Mouse (Mus musculus): ENCODE results near the gene Pramef17.
"Not testable (repeated sequence)": the region's sequence is repeated elsewhere in the genome, so short reads cannot be mapped to it uniquely, and the experiment has no call there.

The Pramef17 gene

DNA sequence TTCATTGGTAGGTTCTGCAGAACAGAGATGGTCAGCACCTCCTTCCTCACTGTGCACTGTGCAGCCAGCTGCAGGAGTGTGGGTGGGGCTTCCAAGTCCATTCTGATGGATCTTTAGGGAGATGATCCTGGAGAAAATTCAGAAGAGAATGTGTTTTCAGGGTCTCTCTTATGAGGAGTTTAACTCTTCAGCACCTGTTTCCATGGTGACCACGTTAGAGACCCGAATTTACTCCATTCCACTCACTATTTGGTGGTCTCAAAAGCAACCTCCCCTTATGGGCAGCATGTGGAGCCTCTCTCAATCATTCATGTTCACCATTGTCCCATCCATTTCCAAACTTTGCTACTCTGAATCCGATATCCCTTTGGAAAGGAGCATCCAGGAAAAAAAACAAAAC, at the start of gene Pramef17:
Gene Pramef17, minus strand, starts transcription at position 101 of the 400 bp plus-strand sequence.
- not testable (repeated sequence) for DNase-seq (ENCODE audit: low spot score in 2 of 2)

DNA sequence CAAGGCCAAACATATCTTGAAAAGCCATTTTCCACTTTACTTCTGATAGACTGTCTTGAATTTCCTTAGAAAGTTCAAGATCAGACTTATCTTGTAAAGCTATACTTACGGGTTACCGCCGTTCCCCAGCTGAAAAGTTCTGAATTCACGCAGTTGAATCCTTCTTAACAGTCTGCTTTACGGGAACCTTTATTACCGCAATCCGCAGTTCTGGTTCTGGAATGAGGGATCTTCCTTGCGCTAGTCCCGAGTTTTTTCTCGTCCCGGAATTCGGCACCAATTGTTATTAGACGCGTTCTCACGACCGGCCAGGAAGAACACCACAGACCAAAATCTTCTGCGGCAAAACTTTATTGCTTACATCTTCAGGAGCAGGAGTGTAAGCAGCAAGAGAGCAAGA, 6.0 kb downstream of the Pramef17 start:
- peak; percentile 69 to 89 for DNase-seq (ENCODE audit: low spot score in 2 of 2)

DNA sequence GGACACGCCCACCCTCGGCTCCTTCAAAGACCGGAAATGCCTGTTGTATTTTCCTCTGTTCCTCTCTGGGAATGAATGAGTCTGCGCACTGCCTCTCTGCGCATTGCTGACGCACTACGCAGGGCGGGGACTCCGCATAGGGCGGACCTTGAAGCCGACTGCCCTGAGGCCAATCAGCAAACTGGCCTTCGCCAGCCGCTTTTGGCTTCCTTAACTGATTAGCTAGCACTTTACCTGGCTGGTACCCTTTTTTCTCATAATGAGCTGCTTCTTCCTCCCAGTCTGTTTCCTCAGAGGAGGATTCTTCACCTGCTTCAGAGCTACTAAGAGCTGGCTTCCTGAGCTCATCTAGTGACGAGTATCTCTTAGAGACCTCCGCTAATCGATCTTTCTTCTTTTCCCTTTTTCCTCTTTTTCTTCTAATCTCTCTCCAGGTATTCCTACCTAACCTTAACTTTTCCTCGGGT, 6.7 kb downstream of the Pramef17 start:
- DNase-seq (ENCODE audit: low spot score in 2 of 2) = peak; percentile 36 to 77

DNA sequence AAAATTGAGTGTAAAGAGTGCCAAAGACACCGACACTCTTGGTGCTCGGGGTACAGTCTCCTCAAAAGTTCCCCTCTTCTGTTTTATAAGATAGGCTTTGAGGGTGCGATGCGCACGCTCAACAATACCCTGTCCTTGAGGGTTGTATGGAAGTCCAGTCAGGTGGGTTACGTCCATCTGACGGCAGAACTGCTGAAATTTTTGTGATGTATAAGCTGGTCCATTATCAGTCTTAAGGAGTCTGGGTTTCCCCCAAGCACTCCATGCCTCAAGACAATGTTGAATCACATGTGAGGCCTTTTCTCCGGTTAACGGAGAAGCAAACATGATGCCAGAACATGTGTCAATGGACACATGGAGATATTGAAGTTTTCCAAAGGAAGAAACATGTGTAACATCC, 8.4 kb downstream of the Pramef17 start:
- peak; percentile 28 to 76 for DNase-seq (ENCODE audit: low spot score in 2 of 2)

DNA sequence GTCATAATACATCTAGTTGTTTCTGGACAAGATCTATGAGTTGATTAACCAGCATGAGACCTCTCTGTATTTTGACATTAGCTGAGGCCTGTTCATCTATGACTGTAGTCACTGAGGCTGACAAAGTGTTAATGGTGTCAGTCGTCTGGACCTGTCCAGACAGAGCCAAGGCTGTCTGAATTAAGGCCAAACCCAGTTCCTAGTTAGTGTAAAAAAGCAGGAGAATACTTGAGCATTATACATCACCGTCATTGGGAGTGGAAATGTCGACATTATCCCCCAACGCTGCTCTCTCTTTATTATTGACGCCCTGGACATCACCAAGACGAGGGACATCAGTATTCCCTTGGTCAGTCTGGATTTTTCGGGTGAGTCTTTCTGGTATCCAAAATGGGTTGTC, 9.0 kb downstream of the Pramef17 start:
- peak in 1 of 2 experiments; percentile 61 for DNase-seq (ENCODE audit: low spot score in 2 of 2)

DNA sequence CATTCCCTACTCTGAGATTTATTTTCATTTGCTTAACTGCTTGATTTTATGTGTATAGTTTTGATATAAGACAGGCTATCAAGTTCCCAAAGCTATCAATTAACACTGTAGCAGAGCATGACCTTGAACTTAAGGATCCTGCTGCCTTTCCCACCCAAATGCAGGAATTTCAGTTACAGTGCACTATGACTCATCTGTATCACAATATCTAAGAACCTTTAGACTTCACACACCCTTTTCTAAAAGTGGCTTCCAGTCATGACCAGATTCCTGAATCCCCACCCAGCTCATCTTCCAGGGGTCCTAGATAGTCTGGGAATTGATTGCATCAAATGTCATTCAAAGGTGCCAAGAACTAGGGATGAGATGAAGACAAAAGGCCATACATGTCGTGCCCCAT, 10.7 kb downstream of the Pramef17 start:
- DNase-seq (ENCODE audit: low spot score in 2 of 2) = not testable (repeated sequence)

DNA sequence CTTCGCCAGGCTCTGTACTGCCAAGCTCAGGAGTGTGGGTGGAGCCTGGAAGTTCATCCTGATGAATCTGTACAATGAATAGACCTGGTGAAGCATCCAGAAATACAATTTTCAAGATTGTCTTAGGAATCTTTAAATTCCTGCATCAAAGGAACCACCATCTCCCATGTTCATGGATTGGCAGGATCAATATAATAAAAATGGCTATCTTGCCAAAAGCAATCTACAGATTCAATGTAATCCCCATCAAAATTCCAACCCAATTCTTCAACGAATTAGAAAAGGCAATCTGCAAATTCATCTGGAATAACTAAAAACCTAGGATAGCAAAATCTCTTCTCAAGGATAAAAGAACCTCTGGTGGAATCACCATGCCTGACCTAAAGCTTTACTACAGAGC, 27.3 kb downstream of the Pramef17 start, which contains the start of gene Gm13101:
Gene Gm13101, minus strand, starts transcription at position 101 of the 400 bp plus-strand sequence.
- DNase-seq (ENCODE audit: low spot score in 2 of 2) = not testable (repeated sequence)

DNA sequence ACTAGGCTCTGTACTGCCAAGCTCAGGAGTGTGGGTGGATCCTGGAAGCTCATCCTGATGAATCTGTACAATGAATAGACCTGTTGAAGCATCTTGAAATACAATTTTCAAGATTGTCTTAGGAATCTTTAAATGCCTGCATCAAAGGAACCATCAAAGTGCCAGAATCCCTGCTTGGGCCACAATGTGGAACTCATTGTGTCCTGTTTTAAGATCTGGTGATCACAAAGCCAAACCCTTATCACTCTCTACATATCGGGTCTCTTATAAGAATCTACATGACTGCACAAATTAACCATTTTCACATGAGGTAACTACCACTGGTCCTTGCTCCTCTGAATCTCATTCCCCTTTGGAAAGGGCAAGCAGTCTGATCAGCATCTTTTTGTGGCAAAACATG, 43.3 kb downstream of the Pramef17 start, which contains the start of gene Pramef25:
Gene Pramef25, minus strand, starts transcription at position 101 of the 400 bp plus-strand sequence.
- DNase-seq (ENCODE audit: low spot score in 2 of 2) = not testable (repeated sequence)

Data from spleen, postnatal 4 days (tissue).